Mouse (Mus musculus) hindbrain, embryonic 16.5 days (tissue): ENCODE data around the gene Glrx3. TPM values are rescaled to one million over a fixed set of nuclear protein-coding genes. Genes with fewer than 3 reads are reported as not detected.
"Not testable (repeated sequence)": the region's sequence is repeated elsewhere in the genome, so short reads cannot be mapped to it uniquely, and the experiment has no call there.

Source experiments
- ATAC-seq: fragments of 200-750 bp; cut with Nextera tagmentation; 2 replicates; pipeline ENCODE4 v1.8.0; 2017; ENCODE audit warnings: moderate TSS enrichment, moderate library complexity
- H3K27ac ChIP-seq: fragments of 300-500 bp; sonication (generic); 2 replicates; pipeline ENCODE4 v1.5.1; 2014; ENCODE audit warnings: low read depth, mild to moderate bottlenecking, control low read depth, low read length, moderate library complexity
- H3K27me3 ChIP-seq: fragments of 300-500 bp; sonication (generic); replicated peaks from 2 replicates; pipeline ENCODE4 v1.6.1; 2014; ENCODE audit warnings: low read length; ENCODE audit not compliant: control insufficient read depth, insufficient read depth
- H3K36me3 ChIP-seq: fragments of 300-500 bp; sonication (generic); 2 replicates; pipeline ENCODE4 v1.6.1; 2014; ENCODE audit warnings: mild to moderate bottlenecking, low read length, moderate library complexity, mixed read lengths; ENCODE audit not compliant: control insufficient read depth, insufficient read depth
- H3K4me1 ChIP-seq: fragments of 300-500 bp; sonication (generic); 2 replicates; pipeline ENCODE4 v1.6.1; 2014; ENCODE audit warnings: low read depth, low read length; ENCODE audit not compliant: control insufficient read depth, insufficient read depth
- H3K4me2 ChIP-seq: fragments of 300-500 bp; sonication (generic); 2 replicates; pipeline ENCODE4 v1.6.1; 2014; ENCODE audit warnings: mild to moderate bottlenecking, low read length, control low read depth, moderate library complexity
- H3K4me3 ChIP-seq: fragments of 300-500 bp; sonication (generic); 2 replicates; pipeline ENCODE4 v1.5.1; 2014; ENCODE audit warnings: mild to moderate bottlenecking, low read length, control low read depth, moderate library complexity
- H3K9ac ChIP-seq: fragments of 300-500 bp; sonication (generic); 2 replicates; pipeline ENCODE4 v1.6.1; 2014; ENCODE audit warnings: low read depth, mild to moderate bottlenecking, control low read depth, low read length, moderate library complexity
- H3K9me3 ChIP-seq: fragments of 300-500 bp; sonication (generic); 2 replicates; pipeline ENCODE4 v1.6.1; 2014; ENCODE audit warnings: mild to moderate bottlenecking, low read length, moderate library complexity; ENCODE audit not compliant: control insufficient read depth
- WGBS: fragments of 180-500 bp; shearing (Covaris S2); extraction: QIAGEN DNeasy Blood & Tissue Kit; methylation state at CpG from one replicate; pipeline ENCODE4 v1.1.7; 2014; 5-methylcytosine and 5-hydroxymethylcytosine counted together
- polyA plus RNA-seq: library from polyadenylated mRNA; unstranded; fragments of >200 nt; fragmentation: Nextera tagmentation; extraction: Ambion mirVana; gene quantifications from 2 replicates; pipeline ENCODE4 v1.2.1, GENCODE M21; 2015

The Glrx3 gene
- polyA plus RNA-seq, 1 experiment from 2014 or later, result 273 TPM

DNA sequence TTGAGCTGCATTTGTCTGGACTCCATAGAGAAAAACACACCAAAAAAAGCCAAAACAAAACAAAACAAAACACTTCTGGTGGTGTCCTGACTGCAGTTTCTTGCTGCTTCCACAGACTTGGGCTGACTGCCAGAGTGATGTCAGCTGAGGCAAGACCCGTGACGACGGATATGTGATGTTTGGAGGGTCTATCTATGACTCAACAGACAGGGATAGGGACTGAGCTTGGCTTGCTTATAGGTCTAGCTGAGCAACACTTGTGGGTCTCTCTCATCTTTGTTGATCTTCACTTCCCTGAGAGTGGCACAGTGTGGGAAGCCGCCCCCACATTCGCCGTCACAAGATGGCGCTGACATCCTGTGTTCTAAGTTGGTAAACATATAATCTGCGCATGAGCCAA lies 22.7 kb upstream of the Glrx3 start:
- 87% methylated on average over 7 of the region's 8 CpGs for WGBS
- no peak for ATAC-seq
- no peak overlapping the region for H3K4me2 ChIP-seq

DNA sequence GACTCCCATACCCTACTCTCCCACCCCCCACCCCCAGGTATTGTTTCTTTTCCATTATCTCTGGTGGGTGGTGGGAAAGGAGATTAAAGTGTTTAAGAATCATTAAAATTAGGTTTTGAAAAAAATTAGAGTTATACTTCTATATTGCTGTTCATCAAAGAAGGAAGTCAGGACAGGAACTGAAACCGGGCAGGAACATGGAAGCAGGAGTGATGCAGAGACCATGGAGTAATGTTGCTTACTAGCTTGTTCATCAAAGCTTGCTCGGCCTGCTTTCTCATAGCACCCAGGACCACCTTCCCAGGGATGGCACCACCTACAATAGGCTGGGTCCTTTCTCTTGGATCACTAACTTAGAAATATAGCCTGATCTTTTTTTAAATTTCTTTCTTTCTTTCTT lies 16.9 kb upstream of the Glrx3 start:
- H3K9me3 ChIP-seq, result no peaks in the 10 kb centered on the region
- H3K4me2 ChIP-seq, result no peak overlapping the region
- 91% methylated on average over 2 of the region's 2 CpGs for WGBS
- H3K27me3 ChIP-seq, result no peaks in the 10 kb centered on the region
- H3K9ac ChIP-seq, result no peak overlapping the region
- H3K36me3 ChIP-seq, result no peaks in the 10 kb centered on the region
- no peaks in the 10 kb centered on the region for H3K4me1 ChIP-seq
- no peak for ATAC-seq
- H3K4me3 ChIP-seq, result no peak overlapping the region
- H3K27ac ChIP-seq, result no peak overlapping the region

More for the DNA sequence above, 22.7 kb upstream of the Glrx3 start:
- Histone ChIP-seq H3K9ac (no peak overlapping the region), H3K36me3 (no peaks in the 10 kb centered on the region), H3K4me3 (no peak overlapping the region), H3K27ac (no peak overlapping the region), H3K27me3 (no peaks in the 10 kb centered on the region), H3K4me1 (no peaks in the 10 kb centered on the region), H3K9me3 (no peaks in the 10 kb centered on the region)

DNA sequence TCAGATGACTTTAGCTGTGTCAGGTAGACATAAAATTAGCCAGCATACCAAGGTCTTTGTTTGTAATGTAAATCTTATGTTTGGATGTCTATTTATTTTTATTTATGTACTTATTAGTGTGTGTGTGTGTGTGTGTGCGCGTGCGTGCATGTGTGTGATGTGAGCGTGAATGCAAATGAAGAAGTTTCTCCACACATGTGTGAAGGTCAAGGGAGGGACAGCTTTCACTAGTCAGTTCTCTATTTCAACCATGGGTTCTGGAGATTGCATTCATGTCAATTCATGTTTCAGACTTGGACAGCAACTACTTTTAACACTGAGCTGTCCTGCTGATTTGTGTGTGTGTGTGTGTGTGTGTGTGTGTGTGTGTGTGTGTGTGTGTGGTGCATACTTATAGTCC lies 16.2 kb upstream of the Glrx3 start:
- H3K4me2 ChIP-seq, result no peak overlapping the region
- H3K4me3 ChIP-seq, result no peak overlapping the region
- no peak overlapping the region for H3K9ac ChIP-seq
- no peak for ATAC-seq
- no peaks in the 10 kb centered on the region for H3K4me1 ChIP-seq
- no peak overlapping the region for H3K27ac ChIP-seq
- H3K36me3 ChIP-seq, result no peaks in the 10 kb centered on the region
- H3K9me3 ChIP-seq, result no peaks in the 10 kb centered on the region
- 92% methylated on average over 4 of the region's 4 CpGs for WGBS
- no peaks in the 10 kb centered on the region for H3K27me3 ChIP-seq

DNA sequence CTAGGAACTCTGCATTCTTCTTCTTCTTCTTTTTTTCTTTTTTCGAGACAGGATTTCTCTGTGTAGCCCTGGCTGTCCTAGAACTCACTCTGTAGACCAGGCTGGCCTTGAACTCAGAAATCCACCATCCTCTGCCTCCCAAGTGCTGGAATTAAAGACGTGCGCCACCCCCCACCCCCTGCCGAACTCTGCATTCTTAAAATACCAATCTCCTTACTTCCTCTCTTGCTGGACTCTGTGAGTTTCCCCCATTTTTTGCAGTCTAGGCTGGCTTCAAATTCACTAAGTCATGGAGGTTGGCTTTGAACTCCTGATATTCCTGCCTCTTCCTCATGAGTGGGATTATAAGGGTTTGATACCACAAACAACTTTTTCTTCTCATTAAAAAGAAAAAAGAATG lies 10.7 kb upstream of the Glrx3 start:
- Histone ChIP-seq H3K27me3 (no peaks in the 10 kb centered on the region), H3K36me3 (no peaks in the 10 kb centered on the region), H3K4me2 (no peak overlapping the region), H3K27ac (no peak overlapping the region), H3K9me3 (no peaks in the 10 kb centered on the region), H3K4me1 (no peaks in the 10 kb centered on the region), H3K9ac (no peak overlapping the region), H3K4me3 (no peak overlapping the region)
- 53% methylated on average over 4 of the region's 4 CpGs for WGBS
- no peak for ATAC-seq

DNA sequence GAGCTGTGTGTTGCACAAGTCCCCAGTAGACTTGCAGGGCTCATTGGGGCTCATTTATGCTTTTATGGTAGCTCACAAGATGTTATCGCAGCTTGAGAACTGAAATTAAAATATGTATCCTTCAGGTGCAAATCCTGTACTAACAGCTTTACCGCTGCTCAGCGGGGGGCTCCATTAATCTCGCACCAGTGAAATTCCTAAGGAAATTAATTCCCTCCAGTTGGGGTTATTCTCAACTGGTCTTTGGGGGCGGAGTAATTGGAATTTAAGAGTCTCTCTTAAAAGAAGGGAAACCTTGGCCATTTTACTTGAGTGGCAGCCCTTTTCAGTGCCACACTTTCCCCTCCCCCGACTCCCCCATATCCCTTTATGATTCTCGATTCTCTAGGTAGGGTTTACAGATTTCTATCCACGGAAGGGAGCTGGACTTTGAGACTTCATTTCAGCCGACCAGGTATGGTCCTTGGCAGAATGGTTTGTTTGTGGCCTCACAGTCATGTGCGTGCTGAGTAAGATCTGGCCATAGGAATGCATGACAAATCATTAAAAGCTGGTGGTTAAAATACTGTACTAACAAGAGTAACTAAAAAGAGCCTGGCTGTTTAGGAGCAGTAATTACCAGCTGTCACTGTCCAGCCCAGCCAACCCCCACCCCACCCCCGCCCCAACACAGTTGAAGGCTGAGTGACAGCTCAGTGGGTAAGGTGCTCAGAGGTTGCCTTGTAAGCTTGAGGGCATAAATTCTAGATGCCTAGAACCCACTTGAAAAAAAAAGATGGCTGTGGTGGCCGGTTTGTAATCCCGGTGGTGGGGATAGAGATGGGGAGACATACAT lies 5.4 kb upstream of the Glrx3 start:
- H3K4me1 ChIP-seq, result no peaks in the 10 kb centered on the region
- no peak overlapping the region for H3K4me2 ChIP-seq
- H3K9me3 ChIP-seq, result no peaks in the 10 kb centered on the region
- H3K4me3 ChIP-seq, result no peak overlapping the region
- WGBS, result 46% methylated on average over 13 of the region's 13 CpGs
- H3K9ac ChIP-seq, result no peak overlapping the region
- ATAC-seq, result no peak
- H3K27ac ChIP-seq, result no peak overlapping the region
- H3K27me3 ChIP-seq, result no peaks in the 10 kb centered on the region
- H3K36me3 ChIP-seq, result no peaks in the 10 kb centered on the region

DNA sequence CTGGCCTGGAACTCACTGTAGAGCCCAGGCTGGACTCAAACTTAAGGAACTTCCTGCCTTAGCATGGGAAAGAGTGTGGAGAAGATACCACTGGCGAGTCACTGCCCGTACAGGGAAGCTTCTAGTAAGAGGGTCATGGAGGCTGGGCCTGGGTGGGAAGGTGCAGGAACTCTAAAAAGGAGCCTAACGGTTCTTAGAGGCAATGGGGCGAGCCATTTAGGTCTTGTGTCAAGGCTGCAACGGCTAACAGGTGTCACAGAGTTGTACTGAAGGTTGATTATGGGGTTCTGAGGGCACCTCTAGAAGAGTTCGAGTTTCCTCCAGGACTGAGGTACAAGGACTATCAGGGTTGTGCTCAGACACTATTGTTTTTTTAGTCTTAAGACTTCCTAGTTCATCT lies 513 bp upstream of the Glrx3 start:
- Histone ChIP-seq H3K27me3 (no peaks in the 10 kb centered on the region), H3K4me2 (peak overlapping the region; percentile 75), H3K4me3 (peak overlapping the region; percentile 100; the same call in 1 of the 2 replicates), H3K9ac (no peak overlapping the region), H3K27ac (peak overlapping the region; percentile 92), H3K36me3 (no peaks in the 10 kb centered on the region), H3K9me3 (no peaks in the 10 kb centered on the region), H3K4me1 (peaks cover 11% of the 10 kb centered on the region)
- ATAC-seq, result 0 out of 2 replicates have a peak, but pooled peaks have one; percentile 1
- 77% methylated on average over 6 of the region's 6 CpGs for WGBS

DNA sequence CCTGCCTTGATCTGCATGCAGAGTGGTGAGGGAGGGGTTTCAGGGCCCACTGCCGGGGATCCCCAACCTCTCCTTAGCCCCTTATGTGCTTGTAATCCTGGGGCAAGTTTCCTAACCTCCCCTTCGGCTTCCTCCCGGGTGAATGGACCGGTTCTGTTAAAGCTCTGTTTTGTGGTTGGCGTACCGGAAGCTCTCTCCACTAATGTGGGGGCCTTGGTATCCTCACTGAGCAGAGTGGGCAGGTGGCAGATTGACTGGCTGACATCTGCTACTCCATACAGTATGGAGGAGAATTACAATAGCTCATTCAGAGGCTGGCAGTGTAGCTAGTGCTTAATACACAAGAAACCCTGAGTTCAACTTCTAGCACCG lies 751 bp downstream of the Glrx3 start:
- Histone ChIP-seq H3K9ac (peak overlapping the region; percentile 97), H3K4me2 (peak overlapping the region; percentile 75), H3K27me3 (no peaks in the 10 kb centered on the region), H3K9me3 (no peaks in the 10 kb centered on the region), H3K27ac (peak overlapping the region; percentile 92), H3K36me3 (no peaks in the 10 kb centered on the region), H3K4me1 (peaks cover 11% of the 10 kb centered on the region), H3K4me3 (peak overlapping the region; percentile 100)
- ATAC-seq, result peak; percentile 64
- WGBS, result 2% methylated on average over 7 of the region's 7 CpGs

DNA sequence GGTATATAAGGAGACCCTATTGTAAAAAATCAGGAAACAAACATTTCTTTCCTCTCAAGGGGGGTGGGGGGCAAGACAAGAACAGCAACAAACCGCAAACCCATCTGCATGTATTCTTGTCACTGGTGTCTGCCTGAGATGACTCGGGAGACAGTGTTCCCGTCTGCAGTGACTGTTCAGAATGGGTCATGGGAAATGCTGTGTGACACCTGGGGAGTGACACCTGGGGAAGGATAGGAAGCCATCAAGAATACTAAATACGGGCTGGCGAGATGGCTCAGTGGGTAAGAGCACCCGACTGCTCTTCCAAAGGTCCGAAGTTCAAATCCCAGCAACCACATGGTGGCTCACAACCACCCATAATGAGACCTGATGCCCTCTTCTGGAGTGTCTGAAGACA lies 1.5 kb downstream of the Glrx3 start:
- 78% methylated on average over 7 of the region's 7 CpGs for WGBS
- Histone ChIP-seq H3K4me2 (peak overlapping the region; percentile 75), H3K4me3 (peak overlapping the region; percentile 100), H3K4me1 (peaks cover 11% of the 10 kb centered on the region), H3K9ac (peak overlapping the region; percentile 97)
- H3K9me3 ChIP-seq, H3K36me3 ChIP-seq, H3K27me3 ChIP-seq, ATAC-seq, H3K27ac ChIP-seq: not testable (repeated sequence)

DNA sequence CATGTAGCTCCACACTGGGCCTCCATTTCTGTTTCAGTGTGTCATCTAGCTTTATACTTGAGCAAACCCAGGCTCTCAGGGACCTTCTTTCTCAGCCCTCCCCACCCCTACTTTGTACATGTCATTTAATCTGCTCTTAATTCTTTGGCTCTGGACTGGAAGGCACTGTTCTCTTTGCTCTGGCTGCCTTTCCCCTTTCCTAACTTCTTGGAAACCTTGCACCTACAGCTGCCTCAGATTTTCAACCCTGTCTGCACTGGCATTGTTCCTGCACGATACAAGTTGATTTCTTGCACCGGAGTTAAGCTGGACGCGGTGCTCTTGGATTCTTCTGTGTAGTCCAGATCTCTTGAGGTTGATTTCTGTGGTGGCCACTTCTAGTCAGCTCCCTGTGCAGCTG lies 5.5 kb downstream of the Glrx3 start:
- H3K9me3 ChIP-seq, result no peaks in the 10 kb centered on the region
- no peak overlapping the region for H3K27ac ChIP-seq
- peaks cover 2% of the 10 kb centered on the region for H3K36me3 ChIP-seq
- H3K27me3 ChIP-seq, result no peaks in the 10 kb centered on the region
- H3K4me1 ChIP-seq, result peaks cover 11% of the 10 kb centered on the region
- no peak overlapping the region for H3K4me2 ChIP-seq
- no peak overlapping the region for H3K9ac ChIP-seq
- ATAC-seq, result no peak
- WGBS, result 86% methylated on average over 4 of the region's 4 CpGs
- H3K4me3 ChIP-seq, result no peak overlapping the region
